Mouse (Mus musculus) kidney, postnatal 0 days (tissue): ENCODE results near the gene Tomt. TPM values are rescaled to one million over a fixed set of nuclear protein-coding genes. Genes with fewer than 3 reads are reported as not detected.
A peak's percentile ranks its signal among the peaks of the same experiment; 100 is the strongest.
"Not testable (repeated sequence)": the region's sequence is repeated elsewhere in the genome, so short reads cannot be mapped to it uniquely, and the experiment has no call there.

Source experiments
- ATAC-seq: fragments of 200-750 bp; cut with Nextera tagmentation; replicated peaks from 2 replicates; pipeline ENCODE4 v1.8.0; 2017; ENCODE audit warnings: low read depth, moderate number of reproducible peaks, moderate TSS enrichment, moderate library complexity; ENCODE audit not compliant: low FRiP score
- DNase-seq: peaks from one replicate; pipeline ENCODE4 v3.0.0-alpha.2; 2016; ENCODE audit warnings: low spot score
- H3K27ac ChIP-seq: fragments of 300-500 bp; sonication (generic); 2 replicates; pipeline ENCODE4 v1.5.1; 2014; ENCODE audit warnings: mild to moderate bottlenecking
- H3K27me3 ChIP-seq: fragments of 300-500 bp; sonication (generic); 2 replicates; pipeline ENCODE4 v1.6.1; 2014; ENCODE audit warnings: low read length, mixed read lengths; ENCODE audit not compliant: insufficient read depth
- H3K36me3 ChIP-seq: fragments of 300-500 bp; sonication (generic); 2 replicates; pipeline ENCODE4 v1.6.1; 2014; ENCODE audit warnings: low read length, mixed read lengths; ENCODE audit not compliant: insufficient read depth
- H3K4me1 ChIP-seq: fragments of 300-500 bp; sonication (generic); replicated peaks from 2 replicates; pipeline ENCODE4 v1.6.1; 2014; ENCODE audit warnings: antibody characterized with exemption, low read length, mixed read lengths; ENCODE audit not compliant: insufficient read depth
- H3K4me2 ChIP-seq: fragments of 300-500 bp; sonication (generic); 2 replicates; pipeline ENCODE4 v1.6.1; 2014; ENCODE audit warnings: mild to moderate bottlenecking, low read length, moderate library complexity, mixed read lengths
- H3K4me3 ChIP-seq: fragments of 300-500 bp; sonication (generic); replicated peaks from 2 replicates; pipeline ENCODE4 v1.5.1; 2014; ENCODE audit warnings: low read depth, low read length
- H3K9ac ChIP-seq: fragments of 300-500 bp; sonication (generic); 2 replicates; pipeline ENCODE4 v1.6.1; 2014; ENCODE audit warnings: low read depth, low read length
- H3K9me3 ChIP-seq: fragments of 300-500 bp; sonication (generic); replicated peaks from 2 replicates; pipeline ENCODE4 v1.6.1; 2016; ENCODE audit warnings: low read length, inconsistent platforms, mixed read lengths
- CTCF ChIP-seq: IDR thresholded peaks from 2 replicates; pipeline ENCODE4 v1.5.1; 2016; ENCODE audit warnings: antibody characterized with exemption, low read depth, mild to moderate bottlenecking, moderate library complexity
- WGBS: fragments of 180-500 bp; shearing (Covaris S2); extraction: QIAGEN DNeasy Blood & Tissue Kit; methylation state at CpG from one replicate; pipeline ENCODE4 v1.1.7; 2014; 5-methylcytosine and 5-hydroxymethylcytosine counted together
- polyA plus RNA-seq: library from polyadenylated mRNA; unstranded; fragments of >200 nt; fragmentation: Nextera tagmentation; extraction: Ambion mirVana; gene quantifications from 2 replicates; pipeline ENCODE4 v1.2.1, GENCODE M21; 2015

Gene Tomt
- 0.13 and 0.34 TPM in 2 replicates for polyA plus RNA-seq

GRCm38 (mm10) chr7:101906287-101906681 lies at the start of gene Tomt:
Gene Tomt (minus strand): TSS chr7:101906359.
- Histone ChIP-seq H3K9ac (peak within 1 kb of the TSS; percentile 83), H3K27me3 (no peaks in the 10 kb centered on the region), H3K4me3 (peak within 1 kb of the TSS; percentile 65), H3K4me2 (peak within 1 kb of the TSS; percentile 56), H3K4me1 (peaks cover 4% of the 10 kb centered on the region; the same call in 1 of the 2 replicates), H3K36me3 (peaks cover 15% of the 10 kb centered on the region; the same call in 1 of the 2 replicates), H3K27ac (peak within 1 kb of the TSS; percentile 95), H3K9me3 (no peaks in the 10 kb centered on the region)
- no peak for ATAC-seq
- no peak for TF ChIP-seq CTCF
- WGBS, result 4% methylated on average over 11 of the region's 11 CpGs
- DNase-seq, result peak; percentile 41

- WGBS, result 80% methylated on average over 4 of the region's 4 CpGs
- H3K4me1 ChIP-seq, result no peaks in the 10 kb centered on the region
- TF ChIP-seq CTCF, result no peak
- DNase-seq (no peak), ATAC-seq (no peak)
- H3K27me3 ChIP-seq, result no peaks in the 10 kb centered on the region
- H3K27ac ChIP-seq, result no peak overlapping the region
- H3K9ac ChIP-seq, result no peak overlapping the region
- H3K4me3 ChIP-seq, result no peak overlapping the region
- no peaks in the 10 kb centered on the region for H3K36me3 ChIP-seq
- no peaks in the 10 kb centered on the region for H3K9me3 ChIP-seq
- no peak overlapping the region for H3K4me2 ChIP-seq
Measured at GRCm38 (mm10) chr7:101955862-101956261, 49.7 kb upstream of the Tomt start.

- no peak for ATAC-seq
- H3K4me3 ChIP-seq, result no peak overlapping the region
- no peak overlapping the region for H3K27ac ChIP-seq
- 85% methylated on average over 2 of the region's 2 CpGs for WGBS
- TF ChIP-seq CTCF, result no peak
- no peaks in the 10 kb centered on the region for H3K9me3 ChIP-seq
- H3K4me1 ChIP-seq, result no peaks in the 10 kb centered on the region
- no peak overlapping the region for H3K4me2 ChIP-seq
- DNase-seq, result no peak
- no peaks in the 10 kb centered on the region for H3K27me3 ChIP-seq
- H3K36me3 ChIP-seq, result no peaks in the 10 kb centered on the region
- no peak overlapping the region for H3K9ac ChIP-seq
Measured at GRCm38 (mm10) chr7:101955276-101955675, 49.1 kb upstream of the Tomt start.

- Histone ChIP-seq H3K9me3 (no peaks in the 10 kb centered on the region), H3K4me3 (no peak overlapping the region), H3K27me3 (no peaks in the 10 kb centered on the region), H3K4me2 (no peak overlapping the region), H3K9ac (no peak overlapping the region), H3K4me1 (no peaks in the 10 kb centered on the region), H3K27ac (no peak overlapping the region), H3K36me3 (no peaks in the 10 kb centered on the region)
- DNase-seq, result no peak
- no peak for TF ChIP-seq CTCF
- 81% methylated on average over 2 of the region's 2 CpGs for WGBS
- no peak for ATAC-seq
Measured at GRCm38 (mm10) chr7:101954163-101954562, 48.0 kb upstream of the Tomt start.

GRCm38 (mm10) chr7:101952098-101952497 lies 45.9 kb upstream of the Tomt start:
- no peak overlapping the region for H3K9ac ChIP-seq
- H3K9me3 ChIP-seq, result no peaks in the 10 kb centered on the region
- DNase-seq (peak; percentile 73), ATAC-seq (no peak)
- no peaks in the 10 kb centered on the region for H3K4me1 ChIP-seq
- H3K36me3 ChIP-seq, result no peaks in the 10 kb centered on the region
- 43% methylated on average over 2 of the region's 2 CpGs for WGBS
- H3K4me2 ChIP-seq, result no peak overlapping the region
- TF ChIP-seq CTCF, result no peak
- no peak overlapping the region for H3K27ac ChIP-seq
- no peaks in the 10 kb centered on the region for H3K27me3 ChIP-seq
- H3K4me3 ChIP-seq, result no peak overlapping the region

GRCm38 (mm10) chr7:101951648-101952047 lies 45.5 kb upstream of the Tomt start:
- ATAC-seq (no peak), DNase-seq (peak; percentile 54)
- H3K9me3 ChIP-seq, result no peaks in the 10 kb centered on the region
- H3K9ac ChIP-seq, result no peak overlapping the region
- H3K4me1 ChIP-seq, result no peaks in the 10 kb centered on the region
- no peaks in the 10 kb centered on the region for H3K36me3 ChIP-seq
- no peaks in the 10 kb centered on the region for H3K27me3 ChIP-seq
- peak overlapping the region; percentile 25; the same call in 1 of the 2 replicates for H3K27ac ChIP-seq
- TF ChIP-seq CTCF, result no peak
- H3K4me3 ChIP-seq, result no peak overlapping the region
- no peak overlapping the region for H3K4me2 ChIP-seq
- 69% methylated on average over 1 of the region's 1 CpGs for WGBS

- H3K4me3 ChIP-seq, ATAC-seq, H3K4me2 ChIP-seq, H3K36me3 ChIP-seq, H3K27ac ChIP-seq, H3K27me3 ChIP-seq, H3K9me3 ChIP-seq, H3K4me1 ChIP-seq, H3K9ac ChIP-seq, DNase-seq: not testable (repeated sequence)
- 93% methylated on average over 5 of the region's 5 CpGs for WGBS
Measured at GRCm38 (mm10) chr7:101949008-101949407, 42.8 kb upstream of the Tomt start.
